Mouse (Mus musculus) liver, embryonic 13.5 days (tissue): ENCODE data around the gene Tsks. TPM values are rescaled to one million over a fixed set of nuclear protein-coding genes. Genes with fewer than 3 reads are reported as not detected.

ENCODE experiments used
- ATAC-seq: fragments of 200-750 bp; cut with Nextera tagmentation; 2 replicates; pipeline ENCODE4 v1.8.0; 2017; ENCODE audit warnings: low read depth, mild to moderate bottlenecking, moderate number of reproducible peaks, moderate library complexity
- DNase-seq: peaks from one replicate; pipeline ENCODE4 v3.0.0; 2022
- H3K27ac ChIP-seq: fragments of 300-500 bp; sonication (generic); 2 replicates; pipeline ENCODE4 v1.5.1; 2015; ENCODE audit warnings: moderate library complexity, mild to moderate bottlenecking, inconsistent platforms
- H3K27me3 ChIP-seq: fragments of 300-500 bp; sonication (generic); 2 replicates; pipeline ENCODE4 v1.6.1; 2015; ENCODE audit warnings: mild to moderate bottlenecking, inconsistent platforms
- H3K36me3 ChIP-seq: fragments of 300-500 bp; sonication (generic); 2 replicates; pipeline ENCODE4 v1.6.1; 2015; ENCODE audit warnings: mild to moderate bottlenecking, inconsistent platforms
- H3K4me1 ChIP-seq: fragments of 300-500 bp; sonication (generic); replicated peaks from 2 replicates; pipeline ENCODE4 v1.6.1; 2015; ENCODE audit warnings: inconsistent platforms
- H3K4me2 ChIP-seq: fragments of 300-500 bp; sonication (generic); 2 replicates; pipeline ENCODE4 v1.6.1; 2015; ENCODE audit warnings: inconsistent platforms, mild to moderate bottlenecking, moderate library complexity
- H3K4me3 ChIP-seq: fragments of 300-500 bp; sonication (generic); replicated peaks from 2 replicates; pipeline ENCODE4 v1.5.1; 2015; ENCODE audit warnings: mild to moderate bottlenecking, inconsistent platforms
- H3K9ac ChIP-seq: fragments of 300-500 bp; sonication (generic); 2 replicates; pipeline ENCODE4 v1.6.1; 2015; ENCODE audit warnings: mild to moderate bottlenecking, inconsistent platforms
- H3K9me3 ChIP-seq: fragments of 300-500 bp; sonication (generic); replicated peaks from 2 replicates; pipeline ENCODE4 v1.6.1; 2016; ENCODE audit warnings: inconsistent platforms
- WGBS: fragments of 180-500 bp; shearing (Covaris S2); methylation state at CpG from one replicate; pipeline ENCODE4 v1.1.7; 2015; ENCODE audit not compliant: insufficient replicate concordance; 5-methylcytosine and 5-hydroxymethylcytosine counted together
- polyA plus RNA-seq: library from polyadenylated mRNA; unstranded; fragments of >200 nt; fragmentation: Nextera tagmentation; extraction: Ambion mirVana; gene quantifications from 2 replicates; pipeline ENCODE4 v1.2.1, GENCODE M21; 2015

The Tsks gene
- polyA plus RNA-seq, 1 experiment from 2014 or later, result 0.07 TPM

DNA sequence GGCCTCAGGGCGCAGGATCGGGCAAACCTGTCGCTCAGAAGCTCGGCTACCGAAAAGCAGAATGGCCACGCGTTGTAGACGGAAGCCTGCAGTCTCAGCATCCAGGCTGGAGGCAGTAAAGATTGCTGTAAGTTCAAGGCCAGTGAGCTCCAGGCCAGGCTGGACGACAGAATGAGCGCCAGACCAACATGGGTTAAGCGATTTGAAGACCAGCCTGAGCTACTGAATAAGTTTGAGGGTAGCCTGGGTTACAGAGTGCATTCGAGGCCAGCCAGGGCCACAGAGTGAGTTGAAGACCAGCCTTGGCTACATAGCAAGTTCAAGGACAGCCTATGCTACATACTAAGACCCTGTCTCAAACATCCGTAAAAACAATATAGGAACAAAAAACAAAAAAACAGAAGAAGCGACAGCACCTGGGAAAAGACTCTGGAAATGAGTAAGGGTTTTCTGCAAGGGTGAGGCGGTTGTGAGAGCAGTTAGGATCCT, 55.0 kb downstream of the Tsks start:
- ATAC-seq (0 out of 2 replicates have a peak, but pooled peaks have one; percentile 2), DNase-seq (no peak)
- peaks cover 71% of the 10 kb centered on the region for H3K4me1 ChIP-seq
- H3K27me3 ChIP-seq, result no peaks in the 10 kb centered on the region
- peak overlapping the region; percentile 92 for H3K4me2 ChIP-seq
- peak overlapping the region; percentile 97 for H3K27ac ChIP-seq
- H3K36me3 ChIP-seq, result peaks cover 64% of the 10 kb centered on the region
- peak overlapping the region; percentile 92 for H3K9ac ChIP-seq
- H3K9me3 ChIP-seq, result no peaks in the 10 kb centered on the region
- under 1% methylated on average over 15 of the region's 15 CpGs for WGBS
- H3K4me3 ChIP-seq, result peak overlapping the region; percentile 78

DNA sequence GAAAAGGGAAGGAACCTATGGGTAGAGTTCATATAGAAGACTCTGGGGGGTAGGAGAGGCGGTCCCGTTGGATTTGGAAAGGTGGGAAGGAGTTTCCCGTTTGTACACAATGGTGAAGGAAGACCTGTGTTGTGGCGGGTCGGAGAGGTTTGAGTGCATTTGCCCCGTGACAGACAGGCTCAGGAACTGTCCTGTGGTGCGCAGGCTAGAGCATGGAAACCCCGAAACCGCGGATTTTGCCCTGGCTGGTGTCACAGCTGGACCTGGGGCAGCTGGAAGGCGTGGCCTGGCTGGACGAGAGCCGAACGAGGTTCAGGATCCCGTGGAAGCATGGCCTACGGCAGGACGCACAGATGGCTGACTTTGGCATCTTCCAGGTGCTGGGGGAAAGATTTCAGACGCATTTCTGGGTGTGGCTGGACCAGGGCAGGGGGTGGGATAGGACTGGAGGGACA, 55.5 kb downstream of the Tsks start, which contains the start of gene Bcl2l12:
Gene Bcl2l12, minus strand, starts transcription at position 212 of the 455 bp plus-strand sequence.
- H3K27ac ChIP-seq, result peak within 1 kb of the TSS; percentile 97
- WGBS, result 0% methylated on average over 18 of the region's 18 CpGs
- H3K4me2 ChIP-seq, result peak within 1 kb of the TSS; percentile 92
- peaks cover 64% of the 10 kb centered on the region for H3K36me3 ChIP-seq
- H3K4me3 ChIP-seq, result peak within 1 kb of the TSS; percentile 78
- DNase-seq (peak; percentile 52), ATAC-seq (peak; percentile 13; the same call in 1 of the 2 replicates)
- peaks cover 67% of the 10 kb centered on the region for H3K4me1 ChIP-seq
- no peaks in the 10 kb centered on the region for H3K27me3 ChIP-seq
- H3K9me3 ChIP-seq, result no peaks in the 10 kb centered on the region
- H3K9ac ChIP-seq, result peak within 1 kb of the TSS; percentile 92

DNA sequence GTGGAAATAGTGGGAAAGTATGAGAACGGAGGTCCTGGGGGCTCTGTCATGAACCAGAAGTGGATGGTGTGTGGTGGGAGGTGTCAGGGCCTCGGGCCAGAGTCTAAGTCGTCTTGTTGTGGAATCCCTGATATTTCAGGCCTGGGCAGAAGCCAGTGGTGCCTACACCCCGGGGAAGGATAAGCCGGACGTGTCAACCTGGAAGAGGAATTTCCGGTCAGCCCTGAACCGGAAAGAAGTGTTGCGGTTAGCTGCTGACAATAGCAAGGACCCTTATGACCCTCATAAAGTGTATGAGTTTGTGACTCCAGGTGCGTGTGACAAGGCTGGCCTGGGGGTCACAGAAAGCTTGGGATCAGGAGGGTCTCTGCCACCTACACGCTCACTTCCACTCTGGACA, 56.7 kb downstream of the Tsks start:
- ATAC-seq (no peak), DNase-seq (no peak)
- no peaks in the 10 kb centered on the region for H3K9me3 ChIP-seq
- peaks cover 64% of the 10 kb centered on the region for H3K4me1 ChIP-seq
- peak overlapping the region; percentile 31 for H3K4me3 ChIP-seq
- peaks cover 64% of the 10 kb centered on the region for H3K36me3 ChIP-seq
- peak overlapping the region; percentile 92 for H3K4me2 ChIP-seq
- 74% methylated on average over 11 of the region's 11 CpGs for WGBS
- no peaks in the 10 kb centered on the region for H3K27me3 ChIP-seq
- H3K9ac ChIP-seq, result peak overlapping the region; percentile 37; the same call in 1 of the 2 replicates
- H3K27ac ChIP-seq, result no peak overlapping the region

DNA sequence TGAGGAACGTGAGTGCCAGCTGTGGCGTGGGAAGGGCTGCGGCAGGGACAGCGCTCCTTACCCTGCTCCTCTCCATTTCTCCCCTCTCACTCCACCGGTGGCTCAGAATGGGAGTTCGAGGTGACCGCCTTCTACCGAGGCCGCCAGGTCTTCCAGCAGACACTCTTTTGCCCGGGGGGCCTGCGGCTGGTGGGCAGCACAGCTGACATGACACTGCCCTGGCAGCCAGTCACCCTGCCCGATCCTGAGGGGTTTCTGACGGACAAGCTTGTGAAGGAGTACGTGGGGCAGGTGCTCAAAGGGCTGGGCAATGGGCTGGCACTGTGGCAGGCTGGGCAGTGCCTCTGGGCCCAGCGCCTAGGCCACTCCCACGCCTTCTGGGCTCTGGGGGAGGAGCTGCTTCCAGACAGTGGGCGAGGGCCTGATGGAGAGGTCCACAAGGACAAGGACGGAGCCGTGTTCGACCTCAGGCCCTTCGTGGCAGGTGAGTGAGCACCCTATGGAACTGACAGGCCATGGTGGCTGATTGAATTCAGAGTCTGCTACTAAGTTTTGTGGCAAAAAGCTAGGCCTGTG, 57.6 kb downstream of the Tsks start:
- WGBS, result 84% methylated on average over 21 of the region's 21 CpGs
- Histone ChIP-seq H3K4me3 (no peak overlapping the region), H3K4me2 (no peak overlapping the region), H3K9me3 (no peaks in the 10 kb centered on the region), H3K27ac (peak overlapping the region; percentile 34; the same call in 1 of the 2 replicates), H3K9ac (0 out of 2 replicates have a peak overlapping the region, but pooled peaks have one; percentile 43), H3K36me3 (peaks cover 65% of the 10 kb centered on the region), H3K27me3 (no peaks in the 10 kb centered on the region), H3K4me1 (peaks cover 57% of the 10 kb centered on the region)
- DNase-seq (no peak), ATAC-seq (no peak)

DNA sequence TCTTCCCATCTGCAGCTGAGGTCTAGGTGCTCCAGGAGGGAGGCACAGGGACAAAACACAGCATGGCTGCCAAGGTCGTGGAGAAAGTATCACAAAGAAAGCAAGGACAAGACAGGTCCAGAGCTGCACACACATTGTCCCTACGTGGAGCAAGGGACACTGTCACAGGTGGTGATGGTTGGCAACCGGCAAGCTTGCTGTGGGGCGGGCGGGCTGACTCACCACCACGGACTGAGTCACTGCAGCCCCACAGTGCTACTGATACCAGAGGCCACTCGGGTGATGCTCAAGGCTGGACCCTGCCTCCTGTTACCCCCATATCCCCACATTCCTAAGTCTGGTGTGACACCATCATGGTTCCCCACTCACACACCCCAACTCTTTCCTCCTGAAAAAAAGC, 59.4 kb downstream of the Tsks start:
- WGBS, result 77% methylated on average over 7 of the region's 7 CpGs
- no peaks in the 10 kb centered on the region for H3K9me3 ChIP-seq
- no peak overlapping the region for H3K4me2 ChIP-seq
- DNase-seq, result no peak
- no peak for ATAC-seq
- H3K9ac ChIP-seq, result no peak overlapping the region
- no peak overlapping the region for H3K4me3 ChIP-seq
- H3K27me3 ChIP-seq, result no peaks in the 10 kb centered on the region
- H3K27ac ChIP-seq, result no peak overlapping the region
- H3K4me1 ChIP-seq, result peaks cover 44% of the 10 kb centered on the region
- peaks cover 83% of the 10 kb centered on the region for H3K36me3 ChIP-seq

DNA sequence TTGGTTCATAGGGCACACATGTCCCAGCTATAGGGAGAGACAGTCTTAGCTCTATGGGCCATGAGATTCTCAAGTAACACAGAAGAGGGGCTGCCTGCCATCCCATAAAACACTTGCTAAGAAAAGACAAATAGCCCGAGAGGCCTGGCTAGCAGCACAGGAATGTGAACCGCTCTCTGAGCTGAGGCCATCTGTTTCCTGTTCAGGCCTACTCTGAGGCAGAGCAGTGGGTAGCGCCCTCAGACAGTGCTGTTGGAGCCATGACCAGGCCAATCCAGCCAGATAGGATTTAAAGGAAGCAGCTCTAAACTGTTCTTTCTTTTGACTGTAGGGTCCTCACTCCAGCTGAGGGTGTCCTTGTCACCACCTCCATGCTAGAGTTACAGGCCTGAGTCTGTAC, 61.5 kb downstream of the Tsks start:
- WGBS, result 46% methylated on average over 3 of the region's 3 CpGs
- Histone ChIP-seq H3K27ac (peak overlapping the region; percentile 53; the same call in 1 of the 2 replicates), H3K36me3 (peaks cover 99% of the 10 kb centered on the region), H3K4me1 (peaks cover 30% of the 10 kb centered on the region), H3K27me3 (no peaks in the 10 kb centered on the region), H3K9me3 (no peaks in the 10 kb centered on the region), H3K4me3 (no peak overlapping the region), H3K9ac (no peak overlapping the region), H3K4me2 (no peak overlapping the region)
- DNase-seq (no peak), ATAC-seq (no peak)

DNA sequence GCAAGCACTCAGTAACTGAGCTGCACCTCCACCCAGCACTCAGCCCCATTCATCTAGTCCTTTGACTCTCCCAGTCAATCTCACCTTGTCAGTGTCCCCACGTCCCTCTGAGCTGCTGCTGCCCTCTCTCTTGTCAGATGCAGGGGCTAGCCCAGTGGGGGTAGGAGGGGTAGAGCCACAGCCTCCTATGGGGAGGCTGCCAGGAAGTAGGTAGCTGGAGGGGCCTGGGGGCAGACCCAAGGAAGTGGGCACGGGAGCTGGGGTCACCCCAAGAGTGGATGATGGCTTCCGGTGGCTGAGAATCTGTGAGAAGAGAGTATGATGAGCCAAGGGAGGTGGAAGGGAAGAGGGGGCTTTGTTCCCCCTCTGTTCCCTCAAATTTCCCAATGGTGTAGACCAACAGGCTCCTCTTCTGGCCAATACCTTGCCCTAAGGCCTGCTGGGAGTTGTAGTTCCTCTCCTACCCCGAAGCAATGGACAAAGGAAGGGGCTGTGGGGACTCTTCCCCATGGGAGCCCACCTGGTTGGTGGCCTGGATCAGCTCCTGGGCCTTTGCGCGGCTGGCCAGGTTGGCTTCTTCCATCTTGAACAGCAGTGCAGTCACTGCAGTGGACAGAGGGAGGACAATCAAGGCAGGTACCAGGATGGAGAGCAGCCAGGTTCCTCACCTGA, 62.5 kb downstream of the Tsks start:
- Histone ChIP-seq H3K27ac (peak overlapping the region; percentile 23), H3K4me1 (peaks cover 27% of the 10 kb centered on the region), H3K36me3 (peaks cover 99% of the 10 kb centered on the region)

DNA sequence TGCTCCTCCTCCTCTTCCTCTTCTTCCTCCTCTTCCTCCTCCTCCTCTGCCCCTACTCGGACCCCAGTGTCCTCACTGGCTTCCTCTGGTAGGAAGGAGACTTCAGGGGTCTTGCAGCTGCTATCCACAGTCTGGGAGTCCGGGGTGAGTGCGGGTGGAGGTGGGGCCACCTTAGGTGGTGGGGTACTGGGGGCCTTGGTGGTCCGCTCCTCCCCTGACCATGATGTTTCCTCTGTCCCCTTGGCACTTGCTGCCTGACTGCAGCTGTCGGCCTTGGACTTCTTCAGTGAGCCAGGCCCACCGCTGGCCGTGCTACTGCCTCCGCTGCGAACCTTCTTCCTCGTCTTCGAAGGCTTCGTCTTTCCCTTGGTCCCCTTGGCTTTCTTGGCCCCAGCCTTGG, 63.5 kb downstream of the Tsks start:
- peaks cover 16% of the 10 kb centered on the region for H3K4me1 ChIP-seq
- H3K27me3 ChIP-seq, result no peaks in the 10 kb centered on the region
- no peaks in the 10 kb centered on the region for H3K9me3 ChIP-seq
- 89% methylated on average over 12 of the region's 12 CpGs for WGBS
- DNase-seq (no peak), ATAC-seq (no peak)
- no peak overlapping the region for H3K4me2 ChIP-seq
- no peak overlapping the region for H3K27ac ChIP-seq
- H3K36me3 ChIP-seq, result peaks cover 99% of the 10 kb centered on the region
- H3K9ac ChIP-seq, result no peak overlapping the region
- no peak overlapping the region for H3K4me3 ChIP-seq

More for the DNA sequence above, 62.5 kb downstream of the Tsks start:
- Histone ChIP-seq H3K27me3 (no peaks in the 10 kb centered on the region), H3K4me2 (no peak overlapping the region), H3K9ac (no peak overlapping the region), H3K4me3 (no peak overlapping the region), H3K9me3 (no peaks in the 10 kb centered on the region)
- WGBS, result 84% methylated on average over 6 of the region's 6 CpGs
- no peak for DNase-seq
- no peak for ATAC-seq

DNA sequence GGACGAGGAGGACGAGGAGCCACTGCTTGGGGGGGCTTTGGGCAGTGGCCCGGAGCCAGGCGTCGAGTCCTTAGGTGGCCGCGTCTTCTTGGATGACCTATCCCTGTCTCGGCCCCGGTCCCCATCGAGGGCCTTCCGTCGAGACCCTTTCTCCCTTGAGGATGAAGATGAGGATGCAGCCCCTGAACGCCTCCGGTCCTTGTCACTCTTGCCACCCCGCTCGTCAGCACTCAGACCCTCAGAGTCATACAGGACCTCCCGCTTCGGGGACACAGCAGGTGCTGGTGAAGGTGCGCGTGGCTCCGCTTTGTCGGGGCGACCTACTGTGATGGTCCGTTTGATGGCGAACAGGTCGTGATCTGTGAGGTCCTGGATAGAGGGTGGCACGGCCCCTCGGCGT, 64.1 kb downstream of the Tsks start:
- Histone ChIP-seq H3K9me3 (no peaks in the 10 kb centered on the region), H3K36me3 (peaks cover 99% of the 10 kb centered on the region), H3K27me3 (no peaks in the 10 kb centered on the region), H3K4me1 (peaks cover 11% of the 10 kb centered on the region), H3K9ac (no peak overlapping the region), H3K27ac (no peak overlapping the region), H3K4me2 (no peak overlapping the region), H3K4me3 (no peak overlapping the region)
- WGBS, result 94% methylated on average over 29 of the region's 29 CpGs
- DNase-seq, result no peak
- no peak for ATAC-seq
